Mouse (Mus musculus) embryonic facial prominence, embryonic 11.5 days (tissue): Measurements from ENCODE around the gene Sppl2c. TPM values are rescaled to one million over a fixed set of nuclear protein-coding genes. Genes with fewer than 3 reads are reported as not detected.

Source experiments
- ATAC-seq: fragments of 200-750 bp; cut with Nextera tagmentation; replicated peaks from 2 replicates; pipeline ENCODE4 v1.8.0; 2017; ENCODE audit warnings: low read depth; ENCODE audit not compliant: insufficient number of reproducible peaks, low FRiP score, low TSS enrichment
- DNase-seq: peaks from one replicate; pipeline ENCODE4 v3.0.0-alpha.2; 2015; ENCODE audit warnings: low spot score
- H3K27ac ChIP-seq: fragments of 300-500 bp; sonication (generic); replicated peaks from 2 replicates; pipeline ENCODE4 v1.5.1; 2014; ENCODE audit warnings: mild to moderate bottlenecking, low read depth, low read length, control low read depth
- H3K27me3 ChIP-seq: fragments of 300-500 bp; sonication (generic); 2 replicates; pipeline ENCODE4 v1.6.1; 2014; ENCODE audit warnings: mild to moderate bottlenecking, low read length, moderate library complexity, mixed read lengths; ENCODE audit not compliant: control insufficient read depth, insufficient read depth
- H3K36me3 ChIP-seq: fragments of 300-500 bp; sonication (generic); replicated peaks from 2 replicates; pipeline ENCODE4 v1.6.1; 2014; ENCODE audit warnings: low read depth, mild to moderate bottlenecking, low read length, moderate library complexity, mixed read lengths; ENCODE audit not compliant: control insufficient read depth, insufficient read depth
- H3K4me1 ChIP-seq: fragments of 300-500 bp; sonication (generic); 2 replicates; pipeline ENCODE4 v1.6.1; 2014; ENCODE audit warnings: low read length, mixed read lengths; ENCODE audit not compliant: control insufficient read depth, insufficient read depth
- H3K4me2 ChIP-seq: fragments of 300-500 bp; sonication (generic); 2 replicates; pipeline ENCODE4 v1.6.1; 2014; ENCODE audit warnings: low read depth, mild to moderate bottlenecking, control low read depth, low read length, moderate library complexity
- H3K4me3 ChIP-seq: fragments of 300-500 bp; sonication (generic); 2 replicates; pipeline ENCODE4 v1.5.1; 2014; ENCODE audit warnings: low read depth, low read length, control low read depth
- H3K9ac ChIP-seq: fragments of 300-500 bp; sonication (generic); replicated peaks from 2 replicates; pipeline ENCODE4 v1.6.1; 2014; ENCODE audit warnings: mild to moderate bottlenecking, control low read depth, low read length
- H3K9me3 ChIP-seq: fragments of 300-500 bp; sonication (generic); replicated peaks from 2 replicates; pipeline ENCODE4 v1.6.1; 2016; ENCODE audit warnings: mild to moderate bottlenecking, low read length, inconsistent platforms, mixed read lengths; ENCODE audit not compliant: control insufficient read depth
- WGBS: fragments of 180-500 bp; shearing (Covaris S2); extraction: QIAGEN DNeasy Blood & Tissue Kit; methylation state at CpG from one replicate; pipeline ENCODE4 v1.1.7; 2014; 5-methylcytosine and 5-hydroxymethylcytosine counted together
- polyA plus RNA-seq: library from polyadenylated mRNA; unstranded; fragments of >200 nt; fragmentation: Nextera tagmentation; extraction: Ambion mirVana; gene quantifications from 2 replicates; pipeline ENCODE4 v1.2.1, GENCODE M21; 2014

Gene Sppl2c
- polyA plus RNA-seq, 1 experiment from 2014 or later: not detected

GRCm38 (mm10) chr11:104179804-104180203 lies 6.3 kb upstream of the Sppl2c start:
- Histone ChIP-seq H3K36me3 (no peaks in the 10 kb centered on the region), H3K27ac (no peak overlapping the region), H3K4me3 (no peak overlapping the region), H3K27me3 (no peaks in the 10 kb centered on the region), H3K4me1 (no peaks in the 10 kb centered on the region), H3K4me2 (no peak overlapping the region), H3K9ac (no peak overlapping the region), H3K9me3 (no peaks in the 10 kb centered on the region)
- no peak for DNase-seq
- WGBS: 76% methylated on average over 5 of the region's 5 CpGs
- no peak for ATAC-seq

DNA sequence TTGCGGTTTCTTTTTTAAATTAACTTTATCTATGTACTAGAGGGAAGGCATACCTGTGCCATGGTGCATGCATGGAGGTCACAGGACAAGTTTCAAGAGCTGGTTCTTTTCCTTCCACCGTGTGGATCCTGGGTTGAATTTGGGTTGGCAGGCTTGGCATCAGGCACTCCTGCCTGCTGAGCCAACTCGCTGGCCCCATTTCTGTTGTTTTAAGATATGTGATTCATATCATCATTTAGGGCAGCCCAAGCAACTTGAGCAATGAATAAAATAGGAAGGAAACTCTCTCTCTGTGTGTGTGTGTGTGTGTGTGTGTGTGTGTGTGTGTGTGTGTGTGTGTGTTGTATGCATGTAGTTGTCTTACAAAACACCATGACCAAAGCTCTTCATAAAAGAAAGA lies 4.0 kb upstream of the Sppl2c start:
- ATAC-seq: no peak
- no peaks in the 10 kb centered on the region for H3K9me3 ChIP-seq
- 87% methylated on average over 3 of the region's 3 CpGs for WGBS

DNA sequence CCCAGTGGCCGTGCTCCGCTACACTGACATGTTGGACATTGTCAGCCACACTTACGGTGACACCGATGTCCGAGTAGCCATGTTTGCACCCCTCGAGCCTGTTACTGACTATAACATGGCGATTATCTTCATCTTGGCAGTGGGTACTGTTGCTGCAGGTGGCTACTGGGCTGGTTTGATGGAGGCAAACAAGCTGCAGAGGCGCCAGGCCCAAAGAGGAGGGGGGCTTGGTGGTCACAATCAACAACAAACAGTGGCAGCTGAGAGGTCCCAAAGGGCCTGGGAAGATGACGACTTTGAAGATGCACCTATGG lies 667 bp downstream of the Sppl2c start:
- Histone ChIP-seq H3K4me2 (no peak overlapping the region), H3K27me3 (no peaks in the 10 kb centered on the region), H3K9me3 (no peaks in the 10 kb centered on the region), H3K36me3 (no peaks in the 10 kb centered on the region), H3K9ac (no peak overlapping the region), H3K27ac (no peak overlapping the region), H3K4me1 (no peaks in the 10 kb centered on the region), H3K4me3 (no peak overlapping the region)
- ATAC-seq (no peak), DNase-seq (no peak)
- 88% methylated on average over 9 of the region's 9 CpGs for WGBS

More for the DNA sequence above, 4.0 kb upstream of the Sppl2c start:
- Histone ChIP-seq H3K4me3 (no peak overlapping the region), H3K27ac (no peak overlapping the region), H3K4me2 (no peak overlapping the region), H3K9ac (no peak overlapping the region), H3K27me3 (no peaks in the 10 kb centered on the region), H3K4me1 (no peaks in the 10 kb centered on the region), H3K36me3 (no peaks in the 10 kb centered on the region)
- no peak for DNase-seq

- no peaks in the 10 kb centered on the region for H3K27me3 ChIP-seq
- H3K4me1 ChIP-seq: no peaks in the 10 kb centered on the region
- ATAC-seq (no peak), DNase-seq (no peak)
- no peak overlapping the region for H3K27ac ChIP-seq
- H3K4me2 ChIP-seq: no peak overlapping the region
- 92% methylated on average over 10 of the region's 10 CpGs for WGBS
- H3K9ac ChIP-seq: no peak overlapping the region
- no peak overlapping the region for H3K4me3 ChIP-seq
- H3K36me3 ChIP-seq: no peaks in the 10 kb centered on the region
- H3K9me3 ChIP-seq: no peaks in the 10 kb centered on the region
Measured at GRCm38 (mm10) chr11:104187766-104188165, 1.6 kb downstream of the Sppl2c start.

DNA sequence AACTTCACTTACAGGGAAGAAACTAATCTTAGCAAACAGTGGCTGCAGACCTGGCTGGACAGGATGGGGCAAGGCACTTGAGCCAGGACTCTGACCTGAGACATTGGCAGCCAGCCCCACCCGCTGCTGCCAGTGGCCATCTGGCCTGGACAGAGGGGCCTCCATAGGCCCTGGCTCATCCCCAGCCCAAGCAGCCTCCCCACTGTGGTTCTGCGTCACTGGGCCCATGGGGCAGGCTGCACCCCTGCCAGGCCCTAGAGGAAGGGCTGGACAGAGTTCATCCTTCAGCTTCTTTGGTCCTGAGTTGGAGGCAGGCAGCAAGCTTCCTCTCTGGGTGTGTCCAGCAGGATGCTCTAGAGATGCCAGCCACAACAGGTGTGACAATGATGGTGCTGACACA lies 3.9 kb downstream of the Sppl2c start:
- Histone ChIP-seq H3K36me3 (no peaks in the 10 kb centered on the region), H3K27ac (no peak overlapping the region), H3K27me3 (no peaks in the 10 kb centered on the region), H3K4me3 (no peak overlapping the region), H3K4me1 (no peaks in the 10 kb centered on the region), H3K9ac (no peak overlapping the region), H3K4me2 (no peak overlapping the region), H3K9me3 (no peaks in the 10 kb centered on the region)
- ATAC-seq: no peak
- DNase-seq: no peak
- WGBS: 85% methylated on average over 2 of the region's 2 CpGs

DNA sequence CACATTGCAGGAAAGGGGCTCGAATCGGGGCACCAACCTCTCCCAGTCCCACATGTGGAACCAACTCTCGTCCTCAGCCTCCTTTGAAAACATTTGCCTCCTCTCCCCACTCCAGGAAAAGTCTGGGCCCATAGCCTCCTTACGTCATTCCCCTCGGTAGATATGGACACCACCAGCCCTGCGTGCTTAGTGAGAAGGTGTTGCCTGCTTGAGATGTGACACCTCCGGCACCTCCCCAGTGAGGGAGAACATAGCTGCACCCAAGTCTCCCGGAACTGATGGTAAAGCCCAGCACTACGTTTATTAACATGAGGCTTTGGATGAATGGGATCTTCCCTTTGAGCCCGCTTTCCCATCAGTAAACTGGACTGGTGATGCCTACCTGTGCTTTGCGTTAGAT lies 9.3 kb downstream of the Sppl2c start:
- Histone ChIP-seq H3K4me3 (no peak overlapping the region), H3K4me1 (no peaks in the 10 kb centered on the region), H3K36me3 (no peaks in the 10 kb centered on the region), H3K4me2 (no peak overlapping the region), H3K27ac (no peak overlapping the region), H3K9me3 (no peaks in the 10 kb centered on the region), H3K9ac (no peak overlapping the region), H3K27me3 (no peaks in the 10 kb centered on the region)
- no peak for DNase-seq
- ATAC-seq: no peak
- 73% methylated on average over 11 of the region's 11 CpGs for WGBS

DNA sequence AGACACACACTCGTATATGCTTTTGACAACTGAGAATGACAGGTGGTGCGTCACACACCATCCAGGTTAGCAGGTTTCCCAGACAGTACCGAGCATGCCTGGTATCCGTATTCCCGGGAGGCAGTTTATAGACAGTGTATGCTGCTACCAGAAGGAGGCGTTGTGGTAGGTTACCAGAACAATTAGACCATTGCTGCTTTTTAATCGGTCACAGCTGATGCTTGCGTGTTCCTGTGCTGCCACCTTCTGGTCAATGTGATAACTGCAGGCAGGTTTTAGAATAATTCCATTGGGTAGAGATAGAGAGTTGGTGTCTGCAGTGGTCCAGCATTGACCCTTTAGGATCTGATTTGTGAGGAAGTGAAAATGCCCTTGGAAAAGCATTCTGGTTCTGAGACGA lies 9.7 kb downstream of the Sppl2c start:
- Histone ChIP-seq H3K36me3 (no peaks in the 10 kb centered on the region), H3K27ac (no peak overlapping the region), H3K4me3 (no peak overlapping the region), H3K4me1 (no peaks in the 10 kb centered on the region), H3K9me3 (no peaks in the 10 kb centered on the region), H3K4me2 (no peak overlapping the region), H3K9ac (no peak overlapping the region), H3K27me3 (no peaks in the 10 kb centered on the region)
- peak; percentile 79 for ATAC-seq
- DNase-seq: peak; percentile 93
- 10% methylated on average over 9 of the region's 9 CpGs for WGBS

DNA sequence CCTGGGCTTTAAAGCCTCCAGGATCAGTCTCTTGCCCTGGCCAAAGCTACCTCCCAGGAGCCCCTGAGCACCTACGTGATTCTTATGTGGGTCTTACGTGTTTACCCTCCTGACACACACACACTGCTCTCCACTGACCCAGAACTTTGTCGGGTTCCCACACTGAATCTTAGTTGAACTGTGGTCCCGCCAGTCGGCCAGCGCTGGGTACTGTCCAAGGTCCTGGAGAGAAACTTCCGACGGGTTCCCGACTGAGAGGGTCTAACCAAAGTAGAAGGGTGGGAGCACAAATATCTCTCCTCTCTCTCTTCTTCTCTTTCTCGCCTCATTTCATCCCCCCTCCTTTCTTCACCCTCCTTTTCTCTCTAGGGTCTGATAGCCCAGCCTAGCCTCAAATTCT lies 11.7 kb downstream of the Sppl2c start:
- ATAC-seq: no peak
- H3K9ac ChIP-seq: no peak overlapping the region
- no peak overlapping the region for H3K27ac ChIP-seq
- H3K4me2 ChIP-seq: no peak overlapping the region
- WGBS: 5% methylated on average over 10 of the region's 10 CpGs
- DNase-seq: peak; percentile 77
- no peaks in the 10 kb centered on the region for H3K4me1 ChIP-seq
- no peak overlapping the region for H3K4me3 ChIP-seq
- no peaks in the 10 kb centered on the region for H3K36me3 ChIP-seq
- no peaks in the 10 kb centered on the region for H3K27me3 ChIP-seq
- no peaks in the 10 kb centered on the region for H3K9me3 ChIP-seq

- Histone ChIP-seq H3K4me1 (no peaks in the 10 kb centered on the region), H3K4me3 (no peak overlapping the region), H3K9ac (no peak overlapping the region), H3K9me3 (no peaks in the 10 kb centered on the region), H3K4me2 (no peak overlapping the region), H3K27me3 (no peaks in the 10 kb centered on the region), H3K36me3 (no peaks in the 10 kb centered on the region), H3K27ac (no peak overlapping the region)
- 73% methylated on average over 3 of the region's 3 CpGs for WGBS
- ATAC-seq: no peak
- DNase-seq: no peak
Measured at GRCm38 (mm10) chr11:104203271-104203670, 17.1 kb downstream of the Sppl2c start.
